Mouse (Mus musculus) limb, embryonic 14.5 days (tissue): ENCODE results near the gene Sytl4. TPM values are rescaled to one million over a fixed set of nuclear protein-coding genes. Genes with fewer than 3 reads are reported as not detected.

Source experiments
- ATAC-seq: fragments of 200-750 bp; cut with Nextera tagmentation; 2 replicates; pipeline ENCODE4 v1.8.0; 2017; ENCODE audit warnings: low read depth, moderate number of reproducible peaks, moderate TSS enrichment; ENCODE audit not compliant: low FRiP score
- DNase-seq: peaks from one replicate; pipeline ENCODE4 v3.0.0-alpha.2; 2015; ENCODE audit warnings: low spot score
- H3K27ac ChIP-seq: fragments of 300-500 bp; sonication (generic); replicated peaks from 2 replicates; pipeline ENCODE4 v1.5.1; 2014; ENCODE audit warnings: low read depth, mild to moderate bottlenecking, low read length, moderate library complexity, mixed read lengths
- H3K27me3 ChIP-seq: fragments of 300-500 bp; sonication (generic); 2 replicates; pipeline ENCODE4 v1.6.1; 2014; ENCODE audit warnings: low read length, mixed read lengths; ENCODE audit not compliant: control insufficient read depth, insufficient read depth
- H3K36me3 ChIP-seq: fragments of 300-500 bp; sonication (generic); 2 replicates; pipeline ENCODE4 v1.6.1; 2014; ENCODE audit warnings: mild to moderate bottlenecking, low read length, moderate library complexity, mixed read lengths; ENCODE audit not compliant: control insufficient read depth, insufficient read depth
- H3K4me1 ChIP-seq: fragments of 300-500 bp; sonication (generic); 2 replicates; pipeline ENCODE4 v1.6.1; 2014; ENCODE audit warnings: antibody characterized with exemption, low read length, mixed read lengths; ENCODE audit not compliant: control insufficient read depth, insufficient read depth
- H3K4me2 ChIP-seq: fragments of 300-500 bp; sonication (generic); replicated peaks from 2 replicates; pipeline ENCODE4 v1.6.1; 2014; ENCODE audit warnings: low read depth, mild to moderate bottlenecking, low read length, moderate library complexity; ENCODE audit not compliant: severe bottlenecking
- H3K4me3 ChIP-seq: fragments of 300-500 bp; sonication (generic); replicated peaks from 2 replicates; pipeline ENCODE4 v1.5.1; 2014; ENCODE audit warnings: low read length
- H3K9ac ChIP-seq: fragments of 300-500 bp; sonication (generic); 2 replicates; pipeline ENCODE4 v1.6.1; 2014; ENCODE audit warnings: mild to moderate bottlenecking, low read depth, low read length, moderate library complexity; ENCODE audit not compliant: severe bottlenecking
- H3K9me3 ChIP-seq: fragments of 300-500 bp; sonication (generic); 2 replicates; pipeline ENCODE4 v1.6.1; 2016; ENCODE audit warnings: low read length; ENCODE audit not compliant: control insufficient read depth
- POLR2A ChIP-seq: fragments of 200-500 bp; IDR thresholded peaks from 2 replicates; pipeline ENCODE4 v1.8.0; 2012; ENCODE audit warnings: inconsistent platforms, mild to moderate bottlenecking, moderate library complexity, borderline replicate concordance; ENCODE audit not compliant: insufficient read depth, insufficient read length; ENCODE audit errors: extremely low read depth
- WGBS: fragments of 180-500 bp; shearing (Covaris S2); extraction: QIAGEN DNeasy Blood & Tissue Kit; methylation state at CpG from one replicate; pipeline ENCODE4 v1.1.7; 2014; 5-methylcytosine and 5-hydroxymethylcytosine counted together
- polyA plus RNA-seq, 2 experiments: library from polyadenylated mRNA; depleted of rRNA in 1 of 2; stranded (reverse) in 1 of 2; unstranded in 1 of 2; fragments of >200 nt; fragmentation: Nextera tagmentation in 1 of 2; extraction: Ambion mirVana in 1 of 2; gene quantifications; 2 replicates each; pipeline versions ENCODE4 v1.2.1 to v1.2.3; 2012 to 2014

Sytl4 gene
- polyA plus RNA-seq, 2 experiments, result 3.0 TPM

DNA sequence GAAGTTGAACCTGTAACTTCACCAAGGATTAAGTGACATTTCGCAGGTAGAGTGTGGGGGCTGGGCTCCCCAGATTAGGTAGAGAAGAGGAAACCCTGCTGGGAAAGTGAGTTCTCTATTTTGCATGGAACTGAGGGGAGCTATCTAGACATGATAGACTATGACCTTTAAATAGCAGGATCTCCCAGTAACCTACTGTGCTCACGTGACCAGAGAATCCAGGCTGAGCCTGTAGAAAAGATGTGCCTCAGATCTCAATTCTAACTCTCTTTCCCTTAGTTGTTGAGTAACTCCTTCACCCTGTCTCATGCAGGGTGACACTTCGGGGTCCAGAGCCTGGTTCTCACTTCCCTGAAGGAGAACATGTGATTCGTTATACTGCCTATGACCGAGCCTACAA lies 54.9 kb downstream of the Sytl4 start:
- no peak overlapping the region for H3K9ac ChIP-seq
- no peaks in the 10 kb centered on the region for H3K36me3 ChIP-seq
- H3K27ac ChIP-seq, result no peak overlapping the region
- TF ChIP-seq POLR2A, result no peak
- no peaks in the 10 kb centered on the region for H3K9me3 ChIP-seq
- H3K4me1 ChIP-seq, result no peaks in the 10 kb centered on the region
- DNase-seq (no peak), ATAC-seq (no peak)
- no peak overlapping the region for H3K4me3 ChIP-seq
- WGBS, result 77% methylated on average over 5 of the region's 5 CpGs
- H3K4me2 ChIP-seq, result no peak overlapping the region
- H3K27me3 ChIP-seq, result no peaks in the 10 kb centered on the region; the same call in 1 of the 2 replicates

- Histone ChIP-seq H3K4me2 (no peak overlapping the region), H3K4me1 (no peaks in the 10 kb centered on the region), H3K36me3 (no peaks in the 10 kb centered on the region), H3K27ac (no peak overlapping the region), H3K27me3 (no peaks in the 10 kb centered on the region), H3K9ac (no peak overlapping the region), H3K4me3 (no peak overlapping the region), H3K9me3 (no peaks in the 10 kb centered on the region)
- no peak for DNase-seq
- TF ChIP-seq POLR2A, result no peak
- ATAC-seq, result no peak
- 74% methylated on average over 4 of the region's 4 CpGs for WGBS
Observed at GRCm38 (mm10) chrX:133921187-133921586, 60.4 kb downstream of the Sytl4 start.

DNA sequence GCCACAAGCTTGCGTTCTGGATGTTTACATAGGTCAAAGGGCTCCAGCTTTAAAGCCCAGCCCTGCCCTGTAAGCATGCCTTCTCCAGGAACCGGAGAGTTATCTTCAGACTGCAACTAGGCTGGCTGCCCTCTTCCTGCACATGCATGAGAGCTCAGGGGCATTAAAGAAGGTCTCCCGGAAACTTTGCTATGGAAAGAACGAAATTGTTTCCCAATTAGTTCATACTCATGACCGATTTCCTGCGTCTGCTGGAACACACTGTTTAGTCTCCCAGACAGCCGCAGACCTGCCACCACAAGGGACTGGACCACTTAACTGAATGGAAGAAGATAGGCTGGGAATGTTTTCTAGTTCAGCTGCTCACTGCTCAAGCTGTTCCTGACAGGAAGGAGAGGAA lies 67.4 kb downstream of the Sytl4 start:
- Histone ChIP-seq H3K4me1 (no peaks in the 10 kb centered on the region), H3K9me3 (no peaks in the 10 kb centered on the region), H3K9ac (no peak overlapping the region), H3K4me3 (no peak overlapping the region), H3K27me3 (no peaks in the 10 kb centered on the region), H3K36me3 (no peaks in the 10 kb centered on the region), H3K27ac (no peak overlapping the region), H3K4me2 (no peak overlapping the region)
- DNase-seq (peak; percentile 38), ATAC-seq (peak; percentile 32; the same call in 1 of the 2 replicates)
- 46% methylated on average over 7 of the region's 7 CpGs for WGBS
- TF ChIP-seq POLR2A, result no peak

- Histone ChIP-seq H3K9me3 (no peaks in the 10 kb centered on the region), H3K4me1 (no peaks in the 10 kb centered on the region), H3K27me3 (no peaks in the 10 kb centered on the region), H3K4me2 (no peak overlapping the region), H3K9ac (no peak overlapping the region), H3K27ac (no peak overlapping the region), H3K36me3 (no peaks in the 10 kb centered on the region), H3K4me3 (no peak overlapping the region)
- DNase-seq (no peak), ATAC-seq (no peak)
- TF ChIP-seq POLR2A, result no peak
- WGBS, result 77% methylated on average over 3 of the region's 3 CpGs
Observed at GRCm38 (mm10) chrX:133913006-133913405, 68.6 kb downstream of the Sytl4 start.

GRCm38 (mm10) chrX:133911397-133912103 lies 70.1 kb downstream of the Sytl4 start:
- Histone ChIP-seq H3K4me3 (no peak overlapping the region), H3K4me1 (no peaks in the 10 kb centered on the region), H3K4me2 (no peak overlapping the region), H3K27me3 (no peaks in the 10 kb centered on the region), H3K9ac (no peak overlapping the region), H3K36me3 (no peaks in the 10 kb centered on the region), H3K27ac (no peak overlapping the region), H3K9me3 (no peaks in the 10 kb centered on the region)
- ATAC-seq, result peak; percentile 84
- 46% methylated on average over 10 of the region's 10 CpGs for WGBS
- DNase-seq, result peak; percentile 53
- no peak for TF ChIP-seq POLR2A
